Mouse (Mus musculus): ENCODE results near the gene Desi2. TPM values are rescaled to one million over a fixed set of nuclear protein-coding genes. Genes with fewer than 3 reads are reported as not detected.

Gene Desi2
- total and polyA plus RNA-seq, 3 experiments, result 11.1 to 32.9 (median 14.7) TPM

Other genes starting within 250 kb of the Desi2 start
- not detected in 2 replicates for gene Catspere2, start 204.0 kb upstream of the Desi2 start, total RNA-seq (2012; rRNA removed)
- gene Catspere2, start 204.0 kb upstream of the Desi2 start, total RNA-seq (2014; rRNA removed), result not detected in 2 replicates
- not detected in 2 replicates for gene Catspere2, start 204.0 kb upstream of the Desi2 start, polyA plus RNA-seq (2012; ENCODE audit: insufficient read length, low read depth)
- gene Cox20, start 131.7 kb downstream of the Desi2 start, total RNA-seq (2012; rRNA removed), result 9.9 and 15.3 TPM in 2 replicates
- gene Cox20, start 131.7 kb downstream of the Desi2 start, total RNA-seq (2014; rRNA removed), result 19.1 and 23.9 TPM in 2 replicates
- gene Cox20, start 131.7 kb downstream of the Desi2 start, polyA plus RNA-seq (2012; ENCODE audit: insufficient read length, low read depth), result 21.2 and 26.0 TPM in 2 replicates
- 346 and 491 TPM in 2 replicates for gene Hnrnpu, start 150.4 kb downstream of the Desi2 start, total RNA-seq (2012; rRNA removed)
- 359 and 397 TPM in 2 replicates for gene Hnrnpu, start 150.4 kb downstream of the Desi2 start, total RNA-seq (2014; rRNA removed)
- gene Hnrnpu, start 150.4 kb downstream of the Desi2 start, polyA plus RNA-seq (2012; ENCODE audit: insufficient read length, low read depth), result 853 and 911 TPM in 2 replicates
- 1.2 and 1.5 TPM in 2 replicates for gene Efcab2, start 218.7 kb downstream of the Desi2 start, total RNA-seq (2012; rRNA removed)
- gene Efcab2, start 218.7 kb downstream of the Desi2 start, total RNA-seq (2014; rRNA removed), result 1.8 TPM in 2 replicates
- 2.8 and 3.2 TPM in 2 replicates for gene Efcab2, start 218.7 kb downstream of the Desi2 start, polyA plus RNA-seq (2012; ENCODE audit: insufficient read length, low read depth)